Mouse (Mus musculus) stomach, embryonic 16.5 days (tissue): ENCODE data around the gene Flt3. TPM values are rescaled to one million over a fixed set of nuclear protein-coding genes. Genes with fewer than 3 reads are reported as not detected.

Experiments
- ATAC-seq: fragments of 200-750 bp; cut with Nextera tagmentation; 2 replicates; pipeline ENCODE4 v1.8.0; 2017; ENCODE audit warnings: moderate number of reproducible peaks, moderate TSS enrichment; ENCODE audit not compliant: insufficient read depth, low FRiP score
- H3K27ac ChIP-seq: fragments of 300-500 bp; sonication (generic); 2 replicates; pipeline ENCODE4 v1.5.1; 2014; ENCODE audit warnings: low read length
- H3K27me3 ChIP-seq: fragments of 300-500 bp; sonication (generic); 2 replicates; pipeline ENCODE4 v1.6.1; 2014; ENCODE audit warnings: low read length, control low read depth, mixed read lengths; ENCODE audit not compliant: control insufficient read depth, insufficient read depth
- H3K36me3 ChIP-seq: fragments of 300-500 bp; sonication (generic); 2 replicates; pipeline ENCODE4 v1.6.1; 2014; ENCODE audit warnings: low read length; ENCODE audit not compliant: control insufficient read depth, insufficient read depth
- H3K4me1 ChIP-seq: fragments of 300-500 bp; sonication (generic); 2 replicates; pipeline ENCODE4 v1.6.1; 2014; ENCODE audit warnings: low read length, control low read depth, mixed read lengths; ENCODE audit not compliant: control insufficient read depth, insufficient read depth
- H3K4me2 ChIP-seq: fragments of 300-500 bp; sonication (generic); 2 replicates; pipeline ENCODE4 v1.6.1; 2014; ENCODE audit warnings: low read depth, low read length, mixed read lengths
- H3K4me3 ChIP-seq: fragments of 300-500 bp; sonication (generic); replicated peaks from 2 replicates; pipeline ENCODE4 v1.5.1; 2014; ENCODE audit warnings: mild to moderate bottlenecking, low read length
- H3K9ac ChIP-seq: fragments of 300-500 bp; sonication (generic); 2 replicates; pipeline ENCODE4 v1.6.1; 2014; ENCODE audit warnings: low read length
- H3K9me3 ChIP-seq: fragments of 300-500 bp; sonication (generic); replicated peaks from 2 replicates; pipeline ENCODE4 v1.6.1; 2016; ENCODE audit warnings: low read length, control low read depth; ENCODE audit not compliant: control insufficient read depth
- WGBS: fragments of 180-500 bp; shearing (Covaris S2); extraction: QIAGEN DNeasy Blood & Tissue Kit; methylation state at CpG from one replicate; pipeline ENCODE4 v1.1.7; 2014; 5-methylcytosine and 5-hydroxymethylcytosine counted together
- polyA plus RNA-seq: library from polyadenylated mRNA; unstranded; fragments of >200 nt; fragmentation: Nextera tagmentation; extraction: Ambion mirVana; gene quantifications from 2 replicates; pipeline ENCODE4 v1.2.1, GENCODE M21; 2015

Flt3 gene
- polyA plus RNA-seq, 1 experiment from 2014 or later: 0.59 TPM

GRCm38 (mm10) chr5:147395050-147395449 lies 5.2 kb downstream of the Flt3 start:
- Histone ChIP-seq H3K27ac (no peak overlapping the region), H3K36me3 (no peaks in the 10 kb centered on the region), H3K4me2 (no peak overlapping the region), H3K4me3 (no peak overlapping the region), H3K9me3 (no peaks in the 10 kb centered on the region; the same call in 1 of the 2 replicates), H3K27me3 (peaks cover 22% of the 10 kb centered on the region), H3K9ac (no peak overlapping the region), H3K4me1 (no peaks in the 10 kb centered on the region)
- ATAC-seq: no peak
- 18% methylated on average over 1 of the region's 1 CpGs for WGBS

GRCm38 (mm10) chr5:147392667-147393213 lies 7.5 kb downstream of the Flt3 start:
- H3K9ac ChIP-seq: no peak overlapping the region
- H3K4me1 ChIP-seq: no peaks in the 10 kb centered on the region
- ATAC-seq: no peak
- H3K36me3 ChIP-seq: no peaks in the 10 kb centered on the region
- no peak overlapping the region for H3K4me3 ChIP-seq
- H3K4me2 ChIP-seq: no peak overlapping the region
- 65% methylated on average over 12 of the region's 12 CpGs for WGBS
- no peak overlapping the region for H3K27ac ChIP-seq
- H3K27me3 ChIP-seq: no peaks in the 10 kb centered on the region
- H3K9me3 ChIP-seq: no peaks in the 10 kb centered on the region; the same call in 1 of the 2 replicates

- ATAC-seq: no peak
- H3K4me1 ChIP-seq: no peaks in the 10 kb centered on the region
- WGBS: 62% methylated on average over 2 of the region's 2 CpGs
These were observed 9.5 kb downstream of the Flt3 start for GRCm38 (mm10) chr5:147390772-147391171.

GRCm38 (mm10) chr5:147389052-147389451 lies 11.2 kb downstream of the Flt3 start:
- Histone ChIP-seq H3K36me3 (no peaks in the 10 kb centered on the region), H3K4me2 (no peak overlapping the region), H3K27me3 (no peaks in the 10 kb centered on the region), H3K27ac (no peak overlapping the region), H3K4me1 (no peaks in the 10 kb centered on the region), H3K9me3 (no peaks in the 10 kb centered on the region), H3K9ac (no peak overlapping the region), H3K4me3 (no peak overlapping the region)
- 85% methylated on average over 5 of the region's 5 CpGs for WGBS
- ATAC-seq: no peak

More at GRCm38 (mm10) chr5:147390772-147391171, 9.5 kb downstream of the Flt3 start:
- Histone ChIP-seq H3K4me3 (no peak overlapping the region), H3K36me3 (no peaks in the 10 kb centered on the region), H3K9ac (no peak overlapping the region), H3K4me2 (no peak overlapping the region), H3K9me3 (no peaks in the 10 kb centered on the region; the same call in 1 of the 2 replicates), H3K27ac (no peak overlapping the region), H3K27me3 (no peaks in the 10 kb centered on the region)

DNA sequence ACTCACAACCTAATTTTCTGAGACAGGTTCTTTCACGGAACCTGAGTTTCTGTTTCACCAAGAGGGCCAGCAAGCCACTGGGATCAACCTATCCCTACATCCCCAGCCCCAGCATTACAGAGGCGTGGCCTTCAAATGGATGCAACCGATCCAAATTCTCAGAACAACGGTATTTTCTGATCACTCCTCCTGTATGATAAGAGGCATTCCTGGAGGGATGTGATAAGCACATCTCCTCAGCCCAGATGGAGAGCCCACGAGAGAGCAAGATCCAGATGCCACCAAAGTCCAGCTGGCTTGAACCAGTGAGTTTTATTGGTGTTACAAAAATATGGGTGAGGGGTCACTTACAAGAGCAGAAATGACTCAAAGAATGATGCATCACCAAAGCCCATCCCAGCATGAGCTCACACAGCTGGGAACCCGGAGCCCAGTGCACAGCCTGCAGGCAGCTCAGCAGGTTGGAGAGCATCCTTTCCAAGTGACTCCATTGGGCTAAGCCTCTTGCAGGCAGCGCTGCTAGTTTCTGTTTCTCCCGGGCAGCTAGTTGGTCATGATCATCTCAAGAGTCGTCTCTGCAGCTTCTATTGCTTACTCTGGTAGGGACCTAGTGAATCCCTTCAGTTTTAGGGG lies 11.8 kb downstream of the Flt3 start:
- H3K36me3 ChIP-seq: no peaks in the 10 kb centered on the region
- H3K9me3 ChIP-seq: no peaks in the 10 kb centered on the region
- H3K27me3 ChIP-seq: no peaks in the 10 kb centered on the region
- no peak overlapping the region for H3K27ac ChIP-seq
- ATAC-seq: no peak
- no peak overlapping the region for H3K4me2 ChIP-seq
- no peaks in the 10 kb centered on the region for H3K4me1 ChIP-seq
- WGBS: 72% methylated on average over 9 of the region's 9 CpGs
- H3K9ac ChIP-seq: no peak overlapping the region
- no peak overlapping the region for H3K4me3 ChIP-seq

DNA sequence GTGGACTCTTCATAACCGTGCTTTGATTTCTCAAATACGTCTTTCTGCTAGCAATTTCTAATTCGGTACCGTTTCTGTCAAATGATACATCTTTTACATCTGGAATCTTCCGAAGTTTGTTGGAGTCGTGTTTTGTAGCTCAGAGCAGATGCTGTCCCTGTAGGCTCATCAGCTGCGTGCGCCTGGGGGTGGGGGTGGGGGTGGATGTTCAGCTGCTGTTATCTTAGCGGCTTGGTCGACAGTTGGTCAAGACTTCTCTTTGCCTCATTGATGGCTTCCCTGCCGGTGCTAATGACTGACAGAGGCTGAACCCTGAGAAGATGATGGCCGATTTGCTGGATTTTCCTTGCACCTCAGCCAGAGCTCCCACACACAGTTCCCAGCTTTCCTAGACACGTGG lies 13.4 kb downstream of the Flt3 start:
- Histone ChIP-seq H3K9me3 (no peaks in the 10 kb centered on the region), H3K36me3 (no peaks in the 10 kb centered on the region), H3K9ac (no peak overlapping the region), H3K4me3 (no peak overlapping the region), H3K27ac (no peak overlapping the region), H3K4me2 (no peak overlapping the region), H3K4me1 (no peaks in the 10 kb centered on the region), H3K27me3 (no peaks in the 10 kb centered on the region)
- WGBS: 77% methylated on average over 13 of the region's 13 CpGs
- no peak for ATAC-seq

DNA sequence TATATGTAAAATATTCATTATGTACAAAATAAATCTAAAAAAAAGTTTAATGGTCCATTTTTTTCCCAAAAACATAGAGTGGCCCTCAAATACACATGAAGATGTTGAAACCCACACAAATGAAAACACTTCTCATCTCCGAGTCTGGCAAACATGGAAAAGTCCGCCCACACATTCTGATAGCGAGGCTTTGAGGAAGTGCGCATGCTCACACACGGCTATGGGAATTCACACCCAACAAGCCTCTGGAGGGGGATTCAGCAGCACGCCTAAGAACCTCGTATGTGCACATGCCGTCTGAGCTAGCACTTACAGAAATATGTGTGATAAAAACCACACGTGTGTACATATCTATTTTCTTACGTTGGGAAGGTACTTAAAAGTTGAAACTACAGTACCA lies 18.9 kb downstream of the Flt3 start:
- Histone ChIP-seq H3K9me3 (no peaks in the 10 kb centered on the region), H3K4me3 (no peak overlapping the region), H3K36me3 (no peaks in the 10 kb centered on the region), H3K27me3 (no peaks in the 10 kb centered on the region), H3K4me1 (no peaks in the 10 kb centered on the region), H3K4me2 (no peak overlapping the region), H3K9ac (no peak overlapping the region), H3K27ac (no peak overlapping the region)
- WGBS: 81% methylated on average over 10 of the region's 10 CpGs
- no peak for ATAC-seq

DNA sequence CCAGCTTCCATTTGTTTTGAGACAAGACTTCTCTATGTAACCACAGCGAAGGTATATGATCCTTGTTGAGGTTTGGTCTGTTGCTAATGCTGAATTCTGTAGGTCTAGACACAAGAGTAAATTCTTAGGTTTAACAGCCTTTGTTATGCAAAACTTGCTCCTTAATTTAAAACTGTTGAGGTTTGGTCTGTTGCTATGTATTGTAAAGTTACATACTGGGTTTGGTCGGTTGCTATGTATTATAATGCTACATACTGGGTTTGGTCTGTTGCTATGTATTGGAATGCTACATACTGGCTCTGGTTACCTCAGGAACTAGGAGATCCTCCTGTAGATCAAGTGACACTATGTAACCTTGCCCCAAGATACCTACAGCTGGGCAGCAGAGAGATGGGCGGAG lies 20.8 kb downstream of the Flt3 start:
- Histone ChIP-seq H3K4me1 (no peaks in the 10 kb centered on the region), H3K36me3 (no peaks in the 10 kb centered on the region), H3K27me3 (no peaks in the 10 kb centered on the region), H3K9me3 (no peaks in the 10 kb centered on the region), H3K27ac (no peak overlapping the region), H3K4me3 (no peak overlapping the region), H3K9ac (no peak overlapping the region), H3K4me2 (no peak overlapping the region)
- WGBS: 75% methylated on average over 3 of the region's 3 CpGs
- ATAC-seq: no peak

GRCm38 (mm10) chr5:147370276-147370675 lies 30.0 kb downstream of the Flt3 start:
- ATAC-seq: no peak
- H3K36me3 ChIP-seq: no peaks in the 10 kb centered on the region
- H3K9me3 ChIP-seq: no peaks in the 10 kb centered on the region
- no peaks in the 10 kb centered on the region for H3K27me3 ChIP-seq
- WGBS: 83% methylated on average over 8 of the region's 8 CpGs
- no peak overlapping the region for H3K9ac ChIP-seq
- no peak overlapping the region for H3K4me2 ChIP-seq
- H3K27ac ChIP-seq: no peak overlapping the region
- no peaks in the 10 kb centered on the region for H3K4me1 ChIP-seq
- no peak overlapping the region for H3K4me3 ChIP-seq
